Mouse (Mus musculus) c-Kit-positive CD71-positive TER-119-positive erythroid progenitor cells, embryonic 14.5 days (primary cell): Measurements from ENCODE around the gene Hist1h4h.

Experiments used
- DNase-seq: peaks from one replicate; pipeline ENCODE4 v3.0.0-alpha.2; 2013; ENCODE audit warnings: low spot score

Hist1h4h gene

GRCm38 (mm10) chr13:23530901-23531875 lies at the start of gene Hist1h4h:
Gene Hist1h4h, plus strand, starts transcription at chr13:23531050.
- DNase-seq: peak; percentile 98

GRCm38 (mm10) chr13:23483153-23483552 lies 47.7 kb upstream of the Hist1h4h start:
- DNase-seq: no peak

GRCm38 (mm10) chr13:23485271-23485670 lies 45.6 kb upstream of the Hist1h4h start:
- no peak for DNase-seq

- no peak for DNase-seq
Observed at GRCm38 (mm10) chr13:23488400-23489322, 42.2 kb upstream of the Hist1h4h start, which contains the start of gene Btn2a2. Gene Btn2a2, minus strand, starts transcription at chr13:23488857.

GRCm38 (mm10) chr13:23490863-23491262 lies 40.0 kb upstream of the Hist1h4h start:
- no peak for DNase-seq

GRCm38 (mm10) chr13:23491263-23491662 lies 39.6 kb upstream of the Hist1h4h start:
- no peak for DNase-seq

GRCm38 (mm10) chr13:23491990-23492389 lies 38.9 kb upstream of the Hist1h4h start:
- DNase-seq: peak; percentile 32

- DNase-seq: no peak
Observed at GRCm38 (mm10) chr13:23495526-23495925, 35.3 kb upstream of the Hist1h4h start.

GRCm38 (mm10) chr13:23497656-23498321 lies 33.1 kb upstream of the Hist1h4h start:
- peak; percentile 76 for DNase-seq

- DNase-seq: no peak
Observed at GRCm38 (mm10) chr13:23498653-23499052, 32.2 kb upstream of the Hist1h4h start.

GRCm38 (mm10) chr13:23499943-23500342 lies 30.9 kb upstream of the Hist1h4h start:
- no peak for DNase-seq

GRCm38 (mm10) chr13:23500424-23501200 lies 30.2 kb upstream of the Hist1h4h start:
- peak; percentile 88 for DNase-seq

GRCm38 (mm10) chr13:23501511-23501910 lies 29.3 kb upstream of the Hist1h4h start:
- DNase-seq: no peak

- DNase-seq: no peak
Observed at GRCm38 (mm10) chr13:23502031-23502567, 28.8 kb upstream of the Hist1h4h start.

GRCm38 (mm10) chr13:23502916-23503315 lies 27.9 kb upstream of the Hist1h4h start:
- DNase-seq: no peak

- peak; percentile 80 for DNase-seq
Observed at GRCm38 (mm10) chr13:23503797-23504196, 27.1 kb upstream of the Hist1h4h start.

- DNase-seq: no peak
Observed at GRCm38 (mm10) chr13:23505662-23506345, 25.0 kb upstream of the Hist1h4h start.

- peak; percentile 82 for DNase-seq
Observed at GRCm38 (mm10) chr13:23506351-23506750, 24.5 kb upstream of the Hist1h4h start.

- no peak for DNase-seq
Observed at GRCm38 (mm10) chr13:23506819-23507515, 23.9 kb upstream of the Hist1h4h start.
